Mouse (Mus musculus) kidney, embryonic 14.5 days (tissue): ENCODE data around the gene Smyd1. TPM values are rescaled to one million over a fixed set of nuclear protein-coding genes. Genes with fewer than 3 reads are reported as not detected.

ENCODE experiments used
- ATAC-seq: fragments of 200-750 bp; cut with Nextera tagmentation; 2 replicates; pipeline ENCODE4 v1.8.0; 2017; ENCODE audit warnings: moderate number of reproducible peaks, mild to moderate bottlenecking, moderate TSS enrichment, moderate library complexity; ENCODE audit not compliant: low FRiP score, low TSS enrichment
- H3K27ac ChIP-seq: fragments of 300-500 bp; sonication (generic); 2 replicates; pipeline ENCODE4 v1.5.1; 2014; ENCODE audit warnings: low read depth, mild to moderate bottlenecking, low read length, moderate library complexity, mixed read lengths
- H3K27me3 ChIP-seq: fragments of 300-500 bp; sonication (generic); 2 replicates; pipeline ENCODE4 v1.6.1; 2014; ENCODE audit warnings: mild to moderate bottlenecking, low read length; ENCODE audit not compliant: control insufficient read depth, insufficient read depth
- H3K36me3 ChIP-seq: fragments of 300-500 bp; sonication (generic); 2 replicates; pipeline ENCODE4 v1.6.1; 2014; ENCODE audit warnings: low read length, mixed read lengths; ENCODE audit not compliant: control insufficient read depth, insufficient read depth
- H3K4me1 ChIP-seq: fragments of 300-500 bp; sonication (generic); 2 replicates; pipeline ENCODE4 v1.6.1; 2014; ENCODE audit warnings: low read length, mixed read lengths; ENCODE audit not compliant: control insufficient read depth, insufficient read depth
- H3K4me2 ChIP-seq: fragments of 300-500 bp; sonication (generic); replicated peaks from 2 replicates; pipeline ENCODE4 v1.6.1; 2014; ENCODE audit warnings: low read depth, mild to moderate bottlenecking, low read length
- H3K4me3 ChIP-seq: fragments of 300-500 bp; sonication (generic); 2 replicates; pipeline ENCODE4 v1.5.1; 2014; ENCODE audit warnings: mild to moderate bottlenecking, low read length
- H3K9ac ChIP-seq: fragments of 300-500 bp; sonication (generic); 2 replicates; pipeline ENCODE4 v1.6.1; 2014; ENCODE audit warnings: low read depth, mild to moderate bottlenecking, low read length, moderate library complexity
- H3K9me3 ChIP-seq: fragments of 300-500 bp; sonication (generic); 2 replicates; pipeline ENCODE4 v1.6.1; 2016; ENCODE audit warnings: low read length; ENCODE audit not compliant: control insufficient read depth
- WGBS: fragments of 180-500 bp; shearing (Covaris S2); extraction: QIAGEN DNeasy Blood & Tissue Kit; methylation state at CpG from one replicate; pipeline ENCODE4 v1.1.7; 2014; 5-methylcytosine and 5-hydroxymethylcytosine counted together
- polyA plus RNA-seq: library from polyadenylated mRNA; unstranded; fragments of >200 nt; fragmentation: Nextera tagmentation; extraction: Ambion mirVana; gene quantifications from 2 replicates; pipeline ENCODE4 v1.2.1, GENCODE M21; 2014

Gene Smyd1
- 0.17 and 0.19 TPM in 2 replicates for polyA plus RNA-seq

DNA sequence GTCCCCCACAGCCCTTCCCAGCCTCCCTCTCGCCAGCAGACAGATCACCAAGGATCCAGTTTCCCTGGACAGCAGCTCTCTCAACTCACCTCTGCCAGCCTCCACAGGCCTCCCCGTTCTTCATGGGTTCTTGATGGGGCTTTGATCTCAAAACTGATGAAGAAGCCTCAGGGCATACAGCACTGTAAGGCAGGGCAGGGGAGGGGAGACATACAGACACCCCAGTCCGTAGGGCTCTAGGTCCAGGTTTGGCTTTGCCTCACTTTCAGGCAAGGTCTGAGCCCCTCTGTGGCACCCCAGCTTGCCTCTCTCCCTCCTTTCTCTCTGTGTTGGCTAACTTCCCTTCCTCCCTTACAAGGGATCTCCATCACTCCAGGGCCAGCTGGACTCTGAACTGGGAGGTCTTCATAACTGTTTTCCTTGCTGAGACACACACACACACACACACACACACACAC lies at the start of gene Smyd1:
Gene Smyd1 (minus strand): TSS at position 408 of the 458 bp plus-strand sequence.
- WGBS = 77% methylated on average over 3 of the region's 3 CpGs
- no peak within 1 kb of the TSS for H3K4me2 ChIP-seq
- no peak within 1 kb of the TSS for H3K27ac ChIP-seq
- no peak within 1 kb of the TSS for H3K9ac ChIP-seq
- no peak for ATAC-seq
- H3K9me3 ChIP-seq = no peaks in the 10 kb centered on the region
- H3K4me3 ChIP-seq = no peak within 1 kb of the TSS
- no peaks in the 10 kb centered on the region for H3K36me3 ChIP-seq
- no peaks in the 10 kb centered on the region for H3K27me3 ChIP-seq
- no peaks in the 10 kb centered on the region for H3K4me1 ChIP-seq

DNA sequence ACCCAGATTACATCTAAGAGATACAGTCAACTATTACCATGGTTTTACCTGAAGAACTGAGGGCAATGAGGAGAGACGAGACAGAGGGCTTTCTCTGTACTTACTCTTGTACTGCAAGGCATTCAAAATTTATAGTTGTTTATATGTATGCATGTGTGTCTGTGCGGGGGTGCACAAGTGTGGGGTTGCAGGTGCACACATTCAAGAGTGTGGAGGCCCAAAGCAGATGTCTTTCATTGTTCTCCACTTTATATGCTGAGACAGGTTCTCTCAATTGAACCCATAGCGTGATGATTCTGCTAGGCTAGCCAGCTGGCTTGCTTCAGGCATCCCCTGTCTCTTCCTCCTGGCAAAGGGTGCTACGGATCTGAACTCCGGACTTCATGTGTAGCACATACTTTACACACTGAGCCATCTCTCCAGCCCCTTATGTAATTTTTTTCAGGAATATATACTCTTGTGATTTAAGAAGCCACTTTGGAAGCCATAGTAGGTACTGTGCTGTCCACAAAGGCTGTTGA lies 49.1 kb upstream of the Smyd1 start:
- Histone ChIP-seq H3K9me3 (no peaks in the 10 kb centered on the region), H3K4me3 (no peak overlapping the region), H3K36me3 (no peaks in the 10 kb centered on the region), H3K27me3 (no peaks in the 10 kb centered on the region), H3K4me2 (no peak overlapping the region), H3K4me1 (no peaks in the 10 kb centered on the region), H3K27ac (no peak overlapping the region), H3K9ac (no peak overlapping the region)
- ATAC-seq = no peak
- 80% methylated on average over 5 of the region's 5 CpGs for WGBS

DNA sequence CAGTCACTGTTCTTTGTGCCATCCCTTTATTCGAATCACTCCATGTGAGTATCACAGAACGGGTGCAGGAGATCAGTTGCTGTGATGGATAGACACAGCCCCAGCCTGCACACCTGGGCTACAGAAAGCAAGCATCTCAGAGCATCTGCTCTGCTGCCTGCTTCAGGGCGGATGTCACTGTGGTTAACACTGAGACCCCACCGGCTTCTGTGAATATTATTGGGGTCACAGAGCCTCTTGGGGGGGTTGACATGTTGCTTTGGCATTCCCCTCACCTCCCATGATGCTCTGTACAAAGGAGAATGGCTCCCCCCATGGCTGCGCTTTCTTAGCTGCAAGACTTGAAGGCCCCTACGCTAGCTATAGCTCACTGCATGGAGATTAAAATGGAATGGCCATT lies 47.4 kb upstream of the Smyd1 start:
- WGBS = 88% methylated on average over 6 of the region's 6 CpGs
- Histone ChIP-seq H3K9me3 (no peaks in the 10 kb centered on the region), H3K4me2 (no peak overlapping the region), H3K4me3 (no peak overlapping the region), H3K4me1 (no peaks in the 10 kb centered on the region), H3K27me3 (no peaks in the 10 kb centered on the region), H3K36me3 (no peaks in the 10 kb centered on the region), H3K27ac (no peak overlapping the region), H3K9ac (no peak overlapping the region)
- ATAC-seq = no peak

DNA sequence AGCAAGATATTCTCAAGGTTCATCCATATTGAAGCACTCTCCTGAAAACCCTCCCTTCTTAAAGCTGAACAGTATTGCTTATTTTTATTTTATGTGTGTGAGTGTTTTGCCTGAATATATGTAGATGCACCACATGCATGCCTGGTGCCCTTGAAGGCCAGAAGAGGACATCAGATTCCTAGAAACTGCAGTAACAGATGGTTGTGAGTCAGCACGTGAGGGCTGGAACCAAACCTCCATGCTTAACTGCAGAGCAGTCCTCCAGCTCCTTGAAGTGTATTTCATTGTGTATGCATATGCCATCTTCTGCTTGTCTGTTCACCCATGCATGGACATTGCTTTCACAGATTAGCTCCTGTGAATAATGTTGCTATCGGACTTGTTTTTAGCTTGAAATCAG lies 42.0 kb upstream of the Smyd1 start:
- H3K27me3 ChIP-seq = no peaks in the 10 kb centered on the region
- H3K27ac ChIP-seq = no peak overlapping the region
- 0 out of 2 replicates have a peak, but pooled peaks cover 3% of the 10 kb centered on the region for H3K4me1 ChIP-seq
- ATAC-seq = no peak
- H3K9ac ChIP-seq = no peak overlapping the region
- H3K4me3 ChIP-seq = no peak overlapping the region
- no peaks in the 10 kb centered on the region for H3K36me3 ChIP-seq
- no peak overlapping the region for H3K4me2 ChIP-seq
- H3K9me3 ChIP-seq = no peaks in the 10 kb centered on the region
- 80% methylated on average over 2 of the region's 2 CpGs for WGBS

DNA sequence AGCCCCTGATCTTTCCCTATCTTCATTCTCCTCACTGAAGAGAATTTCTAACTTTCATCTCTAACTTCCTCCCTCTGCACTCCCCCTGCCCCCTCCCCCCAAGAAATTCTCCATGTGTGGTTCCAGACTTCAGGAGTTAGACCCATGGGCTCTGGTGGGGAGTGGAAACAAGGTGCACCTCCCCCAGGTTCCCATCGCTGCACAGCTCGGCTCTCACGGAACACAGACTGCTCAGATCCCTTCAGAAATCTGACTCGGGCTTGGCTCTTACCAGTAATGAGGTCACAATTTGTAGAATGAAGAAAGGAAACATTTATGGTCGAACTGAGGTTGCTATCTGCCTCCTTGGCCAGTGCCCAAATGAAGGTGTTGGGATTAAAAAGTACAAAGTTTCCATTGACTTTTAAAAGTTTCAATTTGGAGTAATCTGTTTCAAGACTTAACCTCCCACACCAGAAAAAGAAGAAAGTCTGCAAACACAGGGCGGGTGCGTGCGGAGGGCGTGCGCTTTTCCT lies 39.2 kb upstream of the Smyd1 start:
- H3K4me1 ChIP-seq = 0 out of 2 replicates have a peak, but pooled peaks cover 3% of the 10 kb centered on the region
- 0 out of 2 replicates have a peak, but pooled peaks have one; percentile 35 for ATAC-seq
- no peaks in the 10 kb centered on the region for H3K9me3 ChIP-seq
- no peak overlapping the region for H3K27ac ChIP-seq
- 67% methylated on average over 10 of the region's 10 CpGs for WGBS
- H3K36me3 ChIP-seq = no peaks in the 10 kb centered on the region
- H3K4me3 ChIP-seq = no peak overlapping the region
- H3K27me3 ChIP-seq = no peaks in the 10 kb centered on the region
- no peak overlapping the region for H3K4me2 ChIP-seq
- no peak overlapping the region for H3K9ac ChIP-seq

DNA sequence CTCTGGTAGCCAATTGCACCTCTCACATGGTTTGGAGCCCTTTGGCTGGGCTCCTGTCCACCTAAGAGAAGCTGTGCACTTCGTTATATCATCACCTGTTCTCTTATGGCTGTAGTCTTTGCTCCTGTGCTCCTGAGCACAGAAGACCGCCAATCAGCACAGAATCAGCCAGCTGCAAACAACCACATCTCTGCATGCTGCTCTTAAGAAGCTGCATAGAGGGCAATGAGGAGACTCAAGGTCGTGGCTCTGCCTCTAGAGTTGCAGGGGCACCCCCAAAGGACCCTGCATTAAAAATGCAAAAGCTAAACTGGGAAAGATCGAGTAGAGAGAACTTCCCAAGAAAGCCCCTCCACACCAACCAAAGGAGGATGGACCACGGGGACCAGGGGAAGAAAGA lies 38.7 kb upstream of the Smyd1 start:
- WGBS = 68% methylated on average over 5 of the region's 5 CpGs
- Histone ChIP-seq H3K36me3 (no peaks in the 10 kb centered on the region), H3K4me1 (0 out of 2 replicates have a peak, but pooled peaks cover 3% of the 10 kb centered on the region), H3K27ac (no peak overlapping the region), H3K4me3 (no peak overlapping the region), H3K9me3 (no peaks in the 10 kb centered on the region), H3K4me2 (no peak overlapping the region), H3K9ac (no peak overlapping the region), H3K27me3 (no peaks in the 10 kb centered on the region)
- ATAC-seq = no peak

DNA sequence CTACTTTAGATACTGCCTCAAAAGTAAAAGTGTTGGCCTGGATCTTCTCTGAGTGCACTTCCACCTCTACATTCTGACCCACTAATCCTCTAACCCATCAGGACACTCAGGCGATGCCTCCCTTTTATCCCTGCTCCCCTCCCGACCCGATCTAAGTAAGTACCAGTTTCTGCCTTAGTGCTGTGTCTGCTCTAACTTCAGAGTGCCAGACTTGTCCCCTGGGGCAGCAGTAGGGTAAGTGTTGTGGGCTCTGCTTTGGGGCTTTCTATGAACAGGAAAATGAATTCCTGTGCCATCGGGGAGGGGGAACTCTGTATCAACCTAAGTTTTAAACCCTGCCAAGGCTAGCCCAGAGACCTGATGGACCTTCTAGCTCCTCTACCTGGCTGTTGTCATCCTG lies 38.2 kb upstream of the Smyd1 start:
- Histone ChIP-seq H3K9ac (no peak overlapping the region), H3K4me1 (0 out of 2 replicates have a peak, but pooled peaks cover 3% of the 10 kb centered on the region), H3K4me3 (no peak overlapping the region), H3K4me2 (no peak overlapping the region), H3K27me3 (no peaks in the 10 kb centered on the region), H3K36me3 (no peaks in the 10 kb centered on the region), H3K27ac (no peak overlapping the region), H3K9me3 (no peaks in the 10 kb centered on the region)
- WGBS = 86% methylated on average over 4 of the region's 4 CpGs
- ATAC-seq = no peak

DNA sequence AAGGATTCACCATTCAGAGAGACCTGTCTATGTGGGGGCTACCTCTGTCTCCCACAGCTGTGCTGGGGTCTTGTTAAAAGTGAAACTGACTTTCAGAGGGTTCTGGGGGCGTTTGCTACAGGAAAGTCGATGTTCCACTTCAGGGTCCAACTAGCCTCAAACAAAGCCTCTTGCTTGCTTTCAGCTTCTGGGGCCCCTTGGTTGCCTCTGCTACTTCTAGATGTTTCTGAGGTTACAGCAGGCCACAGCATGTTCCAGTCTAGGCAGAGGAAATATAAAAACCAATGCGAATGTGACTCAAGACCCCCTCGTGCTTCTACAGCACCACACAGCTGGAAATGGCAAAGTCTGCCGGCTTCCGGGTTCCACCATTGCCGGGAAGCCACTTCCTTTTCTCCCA lies 35.5 kb upstream of the Smyd1 start:
- Histone ChIP-seq H3K4me1 (0 out of 2 replicates have a peak, but pooled peaks cover 3% of the 10 kb centered on the region), H3K4me2 (no peak overlapping the region), H3K9me3 (no peaks in the 10 kb centered on the region), H3K4me3 (no peak overlapping the region), H3K27me3 (no peaks in the 10 kb centered on the region), H3K27ac (no peak overlapping the region), H3K36me3 (no peaks in the 10 kb centered on the region), H3K9ac (no peak overlapping the region)
- 88% methylated on average over 7 of the region's 7 CpGs for WGBS
- no peak for ATAC-seq

DNA sequence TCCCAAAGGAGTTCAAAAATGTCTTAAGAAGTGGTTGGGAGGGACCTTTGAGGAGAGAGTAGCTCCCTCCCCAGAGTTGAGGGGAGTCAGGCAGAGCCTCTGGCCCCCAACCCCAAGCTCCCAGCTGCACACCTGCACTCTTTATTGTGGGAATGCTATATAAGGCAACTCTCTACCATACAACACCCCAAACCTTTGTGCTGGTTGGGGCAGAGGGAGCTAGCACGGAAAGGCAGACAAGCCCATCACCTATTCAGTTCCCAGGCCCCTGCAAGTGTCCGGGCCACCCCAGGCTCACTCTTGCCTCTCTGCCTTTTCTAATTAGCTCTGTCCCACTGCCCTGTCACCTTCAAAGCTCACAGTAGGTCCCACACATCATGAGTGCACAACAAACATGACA lies 31.7 kb upstream of the Smyd1 start:
- Histone ChIP-seq H3K36me3 (no peaks in the 10 kb centered on the region), H3K9me3 (no peaks in the 10 kb centered on the region), H3K4me3 (no peak overlapping the region), H3K27me3 (no peaks in the 10 kb centered on the region), H3K4me1 (no peaks in the 10 kb centered on the region), H3K9ac (no peak overlapping the region), H3K27ac (no peak overlapping the region), H3K4me2 (no peak overlapping the region)
- WGBS = 74% methylated on average over 2 of the region's 2 CpGs
- no peak for ATAC-seq
